Mouse (Mus musculus): ENCODE data around the gene Rpap1.

Gene Rpap1

DNA sequence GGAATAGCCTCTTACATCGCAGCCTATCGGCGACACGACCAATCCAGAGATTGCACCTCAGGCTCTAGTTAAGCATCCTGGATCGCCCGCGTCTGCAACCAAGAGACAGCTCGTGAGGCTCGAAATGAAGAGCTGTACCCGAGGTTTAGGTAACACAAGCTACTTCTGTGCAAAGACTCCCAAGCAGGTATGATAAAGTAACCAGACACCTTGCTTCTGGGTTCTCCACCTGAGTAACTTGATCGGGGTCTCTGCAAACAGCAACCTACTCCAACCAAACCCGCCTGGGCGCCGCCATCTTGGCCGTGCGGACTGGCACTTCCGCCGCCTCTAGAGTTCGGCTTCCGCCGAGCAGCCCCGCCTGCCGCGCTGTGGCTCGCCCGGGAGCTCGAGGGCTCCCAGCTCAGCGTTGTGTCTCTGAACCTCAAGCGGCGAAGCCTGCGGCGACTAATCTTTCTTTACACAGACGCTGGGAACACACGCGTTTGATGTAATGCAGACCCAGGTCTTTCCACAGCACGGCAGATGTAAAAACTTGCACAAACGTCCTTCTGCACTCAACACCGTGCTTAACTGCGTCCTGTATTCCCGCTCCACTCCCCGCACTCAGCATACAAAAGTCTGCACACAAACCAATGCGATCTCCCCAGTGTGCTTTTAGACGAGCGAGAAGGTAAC lies at the start of gene Rpap1:
Gene Rpap1, minus strand, starts transcription at position 332 of the 678 bp plus-strand sequence.
- peak; percentile 86 for DNase-seq (ENCODE audit: low read depth, low spot score)

DNA sequence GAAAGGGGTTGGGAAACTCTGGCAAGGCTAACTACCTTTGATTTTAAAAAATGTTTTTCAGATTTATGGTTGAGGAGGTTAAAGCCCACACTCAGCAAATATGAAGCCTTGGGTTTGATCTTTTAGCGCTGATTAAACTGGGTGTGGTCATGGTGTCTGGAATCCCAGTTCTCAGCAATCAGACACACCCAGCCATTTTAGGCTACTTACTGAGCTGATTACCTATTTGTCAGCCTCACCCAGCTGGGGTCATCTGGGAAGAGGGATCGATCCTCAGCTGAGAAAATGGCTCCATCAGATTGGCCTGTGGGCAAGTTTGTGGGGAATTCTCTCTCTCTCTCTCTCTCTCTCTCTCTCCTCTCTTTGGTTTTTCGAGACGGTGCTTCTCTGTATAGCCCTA lies 46.9 kb upstream of the Rpap1 start:
- DNase-seq (ENCODE audit: low read depth, low spot score) = no peak

DNA sequence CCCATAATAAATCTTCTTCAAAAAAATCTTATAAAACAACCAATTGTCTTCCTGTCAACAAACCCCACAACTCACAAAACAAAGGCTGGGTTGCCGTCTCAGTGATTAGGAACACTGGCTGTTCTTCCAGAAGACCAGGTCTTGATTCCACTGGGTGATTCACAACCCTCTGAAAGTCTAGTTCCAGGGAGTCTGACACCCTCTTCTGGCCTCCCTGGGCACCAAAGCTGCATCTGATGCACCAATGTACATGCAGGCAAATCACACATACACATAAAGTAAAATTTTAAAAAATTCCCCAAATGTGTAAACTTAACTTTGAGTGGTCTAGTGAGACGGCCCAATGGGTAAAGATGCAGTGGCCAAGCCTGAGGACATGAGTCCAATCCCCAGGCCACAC lies 43.2 kb upstream of the Rpap1 start:
- DNase-seq (ENCODE audit: low read depth, low spot score) = no peak

- no peak for DNase-seq (ENCODE audit: low read depth, low spot score)
Measured at GRCm38 (mm10) chr2:119821136-119821535, 33.8 kb upstream of the Rpap1 start.

- DNase-seq (ENCODE audit: low read depth, low spot score) = no peak
Measured at GRCm38 (mm10) chr2:119818668-119819272, 31.4 kb upstream of the Rpap1 start.

- no peak for DNase-seq (ENCODE audit: low read depth, low spot score)
Measured at GRCm38 (mm10) chr2:119817047-119817446, 29.7 kb upstream of the Rpap1 start.

DNA sequence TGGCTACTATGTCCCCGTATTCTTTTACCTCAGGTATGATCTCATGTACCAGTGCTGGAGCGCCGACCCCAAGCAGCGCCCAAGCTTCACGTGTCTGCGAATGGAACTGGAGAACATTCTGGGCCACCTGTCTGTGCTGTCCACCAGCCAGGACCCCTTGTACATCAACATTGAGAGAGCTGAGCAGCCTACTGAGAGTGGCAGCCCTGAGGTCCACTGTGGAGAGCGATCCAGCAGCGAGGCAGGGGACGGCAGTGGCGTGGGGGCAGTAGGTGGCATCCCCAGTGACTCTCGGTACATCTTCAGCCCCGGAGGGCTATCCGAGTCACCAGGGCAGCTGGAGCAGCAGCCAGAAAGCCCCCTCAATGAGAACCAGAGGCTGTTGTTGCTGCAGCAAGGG lies 29.3 kb upstream of the Rpap1 start:
- DNase-seq (ENCODE audit: low read depth, low spot score) = no peak

- no peak for DNase-seq (ENCODE audit: low read depth, low spot score)
Measured at GRCm38 (mm10) chr2:119814376-119814933, 27.1 kb upstream of the Rpap1 start.

GRCm38 (mm10) chr2:119811490-119812146 lies 24.3 kb upstream of the Rpap1 start:
- no peak for DNase-seq (ENCODE audit: low read depth, low spot score)

DNA sequence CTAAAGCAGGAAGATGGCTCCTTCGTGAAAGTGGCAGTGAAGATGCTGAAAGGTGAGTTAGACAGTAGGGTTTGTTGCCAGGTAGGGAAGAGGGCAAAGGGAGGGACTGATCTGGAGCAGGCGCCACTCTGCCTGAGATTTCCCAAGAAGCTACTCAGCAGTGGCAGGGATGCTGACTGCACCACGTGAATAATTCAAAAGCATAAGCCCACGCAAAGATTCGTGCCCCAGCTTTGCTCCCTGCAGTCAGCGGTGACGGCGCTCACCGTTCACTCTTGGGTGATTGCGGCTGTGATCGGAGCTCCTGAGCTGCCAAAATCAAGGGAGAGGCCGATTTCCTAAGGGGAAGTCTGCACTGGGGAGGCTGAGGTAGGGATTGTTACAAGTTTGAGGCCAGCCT lies 23.6 kb upstream of the Rpap1 start:
- no peak for DNase-seq (ENCODE audit: low read depth, low spot score)

DNA sequence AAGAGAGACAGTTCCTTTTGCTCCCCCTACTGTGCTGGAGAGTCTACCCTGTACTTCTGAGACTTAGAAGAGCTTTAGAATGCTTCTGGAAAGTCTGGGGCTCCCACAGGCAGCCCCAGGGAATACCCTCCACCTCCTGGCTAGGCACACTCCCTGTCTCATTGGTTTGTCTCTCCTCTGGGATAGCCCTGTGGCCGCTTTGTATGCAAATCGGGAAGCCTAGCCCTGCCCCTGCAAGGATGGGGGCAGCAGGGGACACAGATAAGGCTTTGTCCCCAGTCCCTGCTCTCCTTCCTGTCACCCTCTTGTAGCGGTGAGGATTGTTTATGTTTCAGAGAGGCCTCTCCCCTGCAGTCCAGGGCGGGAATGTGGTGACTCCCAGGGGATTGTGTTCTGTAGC lies 21.5 kb upstream of the Rpap1 start:
- no peak for DNase-seq (ENCODE audit: low read depth, low spot score)

GRCm38 (mm10) chr2:119808438-119808837 lies 21.1 kb upstream of the Rpap1 start:
- no peak for DNase-seq (ENCODE audit: low read depth, low spot score)

DNA sequence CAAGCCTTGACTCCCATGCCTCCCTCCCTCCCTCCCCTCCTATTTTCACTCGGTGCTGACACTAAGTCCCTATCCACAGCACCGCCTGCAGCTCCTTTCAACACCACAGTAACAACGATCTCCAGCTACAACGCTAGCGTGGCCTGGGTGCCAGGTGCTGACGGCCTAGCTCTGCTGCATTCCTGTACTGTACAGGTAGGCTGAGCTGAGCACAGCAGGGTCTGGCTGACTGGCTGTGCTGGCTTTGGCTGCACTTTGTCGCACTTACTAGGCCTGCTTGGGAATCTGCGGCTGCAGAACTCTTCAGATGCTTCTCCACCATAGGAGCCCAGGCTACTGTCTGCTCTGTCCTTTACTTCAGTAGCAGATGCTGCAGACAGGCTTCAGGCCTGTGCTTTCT lies 18.2 kb upstream of the Rpap1 start:
- DNase-seq (ENCODE audit: low read depth, low spot score) = no peak

GRCm38 (mm10) chr2:119804776-119805175 lies 17.4 kb upstream of the Rpap1 start:
- no peak for DNase-seq (ENCODE audit: low read depth, low spot score)

- no peak for DNase-seq (ENCODE audit: low read depth, low spot score)
Measured at GRCm38 (mm10) chr2:119804275-119804628, 16.9 kb upstream of the Rpap1 start.

- no peak for DNase-seq (ENCODE audit: low read depth, low spot score)
Measured at GRCm38 (mm10) chr2:119803618-119804274, 16.4 kb upstream of the Rpap1 start.

DNA sequence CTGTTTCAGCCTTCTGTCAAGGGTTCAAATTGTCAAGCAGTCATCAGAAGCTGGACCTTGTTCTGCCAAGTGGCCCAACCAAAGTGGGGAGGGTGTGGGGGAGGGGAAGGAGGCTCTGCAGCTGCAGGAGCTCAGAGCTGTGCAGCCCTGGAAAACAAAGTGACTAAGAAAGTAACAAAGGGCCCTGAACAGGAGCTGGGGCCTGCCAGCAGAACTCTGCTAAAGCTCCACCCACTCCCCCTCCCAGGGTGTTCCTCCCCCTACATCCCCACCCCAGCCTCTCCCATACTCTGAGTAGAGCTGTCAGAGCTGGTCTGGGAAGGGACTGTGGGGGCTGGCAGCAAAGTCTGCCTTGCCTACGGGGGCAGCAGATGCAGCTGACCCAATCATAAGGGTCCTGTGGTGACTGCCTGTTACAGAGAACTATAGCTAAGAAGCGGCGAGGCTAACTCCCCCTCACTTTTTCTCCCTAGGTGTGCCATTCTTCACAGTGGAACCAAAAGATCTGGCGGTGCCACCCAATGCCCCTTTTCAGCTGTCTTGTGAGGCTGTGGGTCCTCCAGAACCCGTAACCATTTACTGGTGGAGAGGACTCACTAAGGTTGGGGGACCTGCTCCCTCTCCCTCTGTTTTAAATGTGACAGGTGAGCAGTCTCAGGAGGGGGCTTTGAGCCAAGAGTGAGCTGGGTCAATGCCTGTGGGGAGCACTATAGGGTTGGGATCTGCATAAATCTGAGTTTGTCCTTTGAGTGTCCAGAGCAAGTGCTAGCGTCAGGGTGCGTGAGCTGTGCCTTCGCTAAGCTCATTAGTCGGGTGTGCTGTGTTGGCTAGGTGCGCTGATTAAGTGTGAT lies 15.7 kb upstream of the Rpap1 start:
- no peak for DNase-seq (ENCODE audit: low read depth, low spot score)

- DNase-seq (ENCODE audit: low read depth, low spot score) = no peak
Measured at GRCm38 (mm10) chr2:119800876-119801846, 13.8 kb upstream of the Rpap1 start.

- peak; percentile 62 for DNase-seq (ENCODE audit: low read depth, low spot score)
Measured at GRCm38 (mm10) chr2:119799961-119800550, 12.7 kb upstream of the Rpap1 start.
